Mouse (Mus musculus) spleen, embryonic (tissue): ENCODE results near the gene Srsf7.
"Not testable (repeated sequence)": the region's sequence is repeated elsewhere in the genome, so short reads cannot be mapped to it uniquely, and the experiment has no call there.

Experiments
- CTCF ChIA-PET: fragments of 350-600 bp; sonication (Branson Sonifier 250); formaldehyde crosslinking; loops from one replicate; lab custom pipeline; 2022; lab: Charles Lee

Gene Srsf7

DNA sequence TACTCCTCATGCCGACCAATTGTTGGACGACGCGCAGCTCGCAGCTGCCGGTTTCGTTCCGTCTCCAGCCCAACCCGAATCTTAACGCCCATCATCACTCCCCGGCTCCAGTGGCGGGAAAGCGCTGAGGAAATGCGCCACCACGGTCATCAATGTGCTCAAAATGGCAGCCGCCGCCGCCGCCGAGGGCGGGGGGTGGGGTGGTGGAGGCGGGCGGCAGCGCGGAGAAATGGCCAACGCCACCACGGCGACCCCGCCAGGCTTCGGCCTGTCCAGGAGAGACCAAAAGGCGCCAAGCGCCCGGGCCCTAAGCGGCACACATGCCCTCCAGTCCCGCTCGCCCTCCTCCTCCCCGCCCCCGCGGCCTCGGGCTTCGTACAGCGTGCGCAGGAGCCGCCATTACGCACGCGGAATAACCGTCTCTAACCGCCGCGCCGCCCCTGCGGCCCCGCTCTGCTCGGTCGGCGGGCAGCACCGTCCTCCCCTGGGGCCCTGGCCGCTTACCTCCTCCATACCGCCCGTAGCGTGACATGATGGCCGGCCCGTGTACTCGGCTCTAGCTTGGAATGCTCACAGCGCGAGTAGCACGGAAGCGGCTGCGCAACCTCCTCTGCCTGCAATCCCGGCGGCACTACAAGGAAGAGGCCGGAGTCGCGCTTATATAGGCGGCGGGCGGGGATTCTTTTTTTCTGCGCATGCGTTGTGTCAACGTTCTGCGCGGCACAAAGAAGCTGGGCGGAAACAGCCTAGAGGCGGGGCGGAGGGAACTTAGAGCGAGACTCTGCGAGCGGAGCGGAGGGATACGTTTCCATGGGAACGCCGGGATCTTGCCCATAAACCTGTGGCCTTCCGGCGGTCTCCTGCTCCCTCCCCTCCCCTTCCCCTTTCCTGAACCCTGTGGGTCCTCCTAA is at the start of gene Srsf7, which contains the start of gene Ttc39d:
Gene Srsf7, minus strand, starts transcription at position 637 of the 911 bp plus-strand sequence.
Gene Ttc39d, plus strand, starts transcription at position 790 of the 911 bp plus-strand sequence.
- CTCF ChIA-PET: interaction anchor here (0.7 kb wide), 1 partner anchor 497 kb away, joined by 3 read pairs; no protein-coding TSS in a partner anchor

DNA sequence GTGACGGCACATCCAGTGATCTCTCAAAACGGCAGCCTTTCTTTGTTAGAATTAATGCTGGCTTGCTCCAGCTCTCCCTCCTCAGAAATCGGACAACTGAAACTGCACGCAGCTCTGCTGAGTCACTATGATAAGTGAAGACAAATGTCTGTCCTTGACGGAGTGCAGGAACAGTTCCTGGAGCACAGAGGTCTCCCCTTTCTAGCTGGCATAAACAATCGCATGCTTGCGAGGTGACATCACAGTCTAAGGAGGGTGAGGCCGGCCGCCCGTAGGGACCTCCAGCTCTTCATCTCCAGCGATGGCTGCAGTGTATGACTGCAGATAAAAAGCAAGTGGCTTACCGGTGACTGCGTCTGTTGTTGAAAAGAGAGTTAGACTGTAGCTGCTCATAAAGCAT is 48.1 kb upstream of the Srsf7 start:
- CTCF ChIA-PET: no interaction called here

DNA sequence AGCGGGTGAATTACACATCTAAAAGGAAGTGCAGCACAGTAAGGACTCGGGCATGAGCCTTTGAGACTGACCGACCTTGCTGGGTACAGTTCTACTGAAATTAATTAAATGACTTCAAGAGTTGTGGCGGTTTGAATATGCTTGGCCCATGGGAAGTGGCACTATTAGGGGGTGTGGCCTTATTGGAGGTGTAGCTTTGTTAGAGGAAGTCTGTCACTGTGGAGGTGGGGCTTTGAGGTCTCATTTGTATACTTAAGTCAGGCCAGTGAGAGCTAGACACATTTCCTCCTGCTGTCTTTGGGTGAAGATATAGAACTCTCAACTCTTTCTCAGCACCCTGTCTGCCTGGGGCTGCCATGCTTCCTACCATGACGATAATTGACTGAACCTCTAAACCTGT is 47.3 kb upstream of the Srsf7 start:
- CTCF ChIA-PET: interaction anchor here (0.6 kb wide), 2 partner anchors 10 to 16 kb away, joined by 3 read pairs; no protein-coding TSS in a partner anchor

DNA sequence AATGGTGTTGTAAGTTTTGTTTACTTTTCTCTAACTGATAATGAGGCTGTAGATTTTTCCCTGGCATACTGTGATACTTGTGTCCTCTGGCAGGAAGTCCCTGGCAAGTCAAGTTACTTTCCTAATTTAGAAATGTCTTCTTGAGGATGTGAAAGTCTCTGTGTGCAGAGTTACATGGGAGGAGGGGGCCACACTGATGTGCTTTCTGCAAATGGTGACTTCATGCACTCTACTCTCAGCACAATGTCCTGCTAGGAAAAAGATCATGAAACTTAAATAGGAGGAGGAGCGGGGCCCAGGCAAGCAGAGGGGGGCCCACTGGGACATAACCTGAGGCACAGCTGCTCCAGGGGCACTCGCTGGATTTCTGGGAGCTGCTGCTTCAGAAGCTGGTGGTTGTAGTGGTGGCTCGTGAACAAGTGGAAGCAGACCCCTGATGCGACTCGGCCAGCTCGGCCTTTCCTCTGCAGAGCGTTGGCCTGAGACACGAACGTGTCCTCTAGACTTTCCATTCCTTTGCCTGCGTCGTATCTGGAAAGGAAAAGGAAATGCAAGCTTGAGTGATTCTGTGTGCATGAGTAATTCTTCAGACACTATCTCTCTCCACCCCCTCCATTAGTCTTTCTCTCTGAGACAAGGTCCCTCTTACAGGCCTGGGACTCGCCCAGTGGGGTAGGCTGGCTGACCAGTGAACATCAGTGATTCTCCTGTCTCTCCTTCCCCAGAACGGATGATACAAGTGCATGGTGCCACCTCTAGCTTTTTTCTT is 45.8 kb upstream of the Srsf7 start:
- CTCF ChIA-PET: interaction anchor here (0.7 kb wide), 1 partner anchor 52 kb away, joined by 6 read pairs; no protein-coding TSS in a partner anchor

DNA sequence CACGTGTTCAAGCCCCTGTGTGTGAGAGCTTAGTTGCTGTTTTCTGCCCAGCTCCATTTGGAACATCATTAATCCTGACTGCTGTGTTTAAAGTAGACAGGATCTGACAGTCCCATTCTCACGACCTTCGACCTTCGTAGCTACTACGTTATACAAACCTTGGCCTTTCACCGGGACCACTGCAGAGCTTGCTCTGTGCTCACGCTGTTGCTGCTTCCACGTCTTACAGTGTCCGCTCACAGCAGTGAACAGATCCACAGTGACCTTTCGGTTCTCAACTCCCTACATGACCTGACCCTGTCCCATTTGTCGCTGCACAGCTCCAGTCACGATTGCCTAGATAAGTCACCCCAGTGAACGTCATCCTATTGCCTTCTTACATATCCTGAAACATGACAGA is 36.0 kb upstream of the Srsf7 start:
- CTCF ChIA-PET: no interaction called here

DNA sequence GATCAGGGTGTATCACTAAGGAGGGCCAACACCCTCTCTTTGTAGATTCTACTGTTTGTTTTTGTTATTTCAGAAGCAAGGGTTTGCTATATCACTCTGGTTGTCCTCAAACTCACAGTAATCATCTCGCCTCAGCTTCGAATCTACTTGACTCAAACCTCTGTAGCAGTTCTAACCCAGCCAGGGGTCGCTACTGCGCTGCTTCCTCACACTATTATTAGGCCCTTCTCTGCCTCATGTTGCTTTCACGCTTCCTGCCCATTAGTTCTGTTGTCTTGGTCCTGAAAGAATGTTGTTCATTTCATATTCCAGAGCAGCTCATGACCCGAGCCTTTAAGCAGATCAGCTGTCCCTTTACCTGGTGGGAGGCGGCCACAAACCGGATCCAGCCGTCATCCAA is 34.5 kb upstream of the Srsf7 start:
- CTCF ChIA-PET: no interaction called here

DNA sequence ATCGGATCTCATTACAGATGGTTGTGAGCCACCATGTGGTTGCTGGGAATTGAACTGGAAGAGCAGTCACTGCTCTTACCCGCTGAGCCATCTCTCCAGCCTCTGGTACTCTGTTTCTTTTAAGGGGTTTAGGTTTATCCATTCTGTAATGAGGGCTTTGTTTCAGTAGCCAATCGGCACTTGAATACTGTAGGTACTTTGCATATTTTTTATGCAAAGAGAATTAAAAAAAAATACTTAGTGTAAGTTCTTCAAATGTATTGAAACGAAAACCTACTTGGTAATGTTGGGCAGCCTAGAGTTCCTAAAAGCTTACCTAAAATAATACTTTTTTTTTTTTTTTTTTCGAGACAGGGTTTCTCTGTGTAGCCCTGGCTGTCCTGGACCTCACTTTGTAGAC is 30.4 kb upstream of the Srsf7 start:
- CTCF ChIA-PET: interaction anchor here (0.7 kb wide), 1 partner anchor 14 kb away, joined by 4 read pairs; no protein-coding TSS in a partner anchor

DNA sequence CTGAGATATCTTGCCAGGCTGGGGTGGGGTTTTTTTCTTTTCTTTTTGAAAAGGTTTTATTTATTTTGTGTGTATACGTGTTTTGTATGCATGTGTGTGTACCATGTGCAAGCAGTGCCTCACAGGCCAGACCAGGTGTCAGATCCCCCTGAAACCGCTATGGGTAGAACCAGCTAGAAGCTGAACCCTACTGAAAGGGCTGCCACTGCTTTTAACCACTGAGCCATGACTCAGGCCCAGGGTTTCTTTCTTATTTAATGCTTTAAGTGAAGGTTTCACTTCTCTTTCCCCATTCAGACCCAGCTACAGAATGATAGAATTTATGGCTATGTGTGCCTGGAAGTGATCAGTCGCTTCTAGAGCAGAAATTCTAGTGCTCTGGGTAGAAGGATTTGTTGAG is 29.7 kb upstream of the Srsf7 start:
- CTCF ChIA-PET: interaction anchor here (0.6 to 0.7 kb wide), 2 partner anchors 13 to 97 kb away, joined by 4 to 10 read pairs; no protein-coding TSS in a partner anchor

DNA sequence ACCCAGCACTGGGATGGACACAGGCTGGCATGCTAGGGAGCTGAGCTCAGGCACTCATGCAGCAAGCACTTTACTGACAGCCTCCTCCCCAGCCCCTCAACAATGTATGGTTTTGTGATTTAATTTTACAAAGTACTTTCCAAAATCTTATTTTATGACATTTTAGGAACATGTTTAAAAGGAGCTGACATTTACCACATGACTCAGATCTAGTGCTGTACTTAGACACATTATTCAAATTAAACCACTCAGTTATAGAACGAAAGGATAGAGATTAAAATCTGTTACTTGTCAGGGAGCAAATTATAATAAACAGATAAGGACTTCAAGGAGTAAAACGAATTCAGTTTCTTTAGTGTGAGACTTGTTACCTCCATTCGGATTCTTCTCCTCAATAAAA is 28.4 kb upstream of the Srsf7 start:
- CTCF ChIA-PET: interaction anchor here (0.7 kb wide), 1 partner anchor 40 kb away, joined by 4 read pairs; no protein-coding TSS in a partner anchor

DNA sequence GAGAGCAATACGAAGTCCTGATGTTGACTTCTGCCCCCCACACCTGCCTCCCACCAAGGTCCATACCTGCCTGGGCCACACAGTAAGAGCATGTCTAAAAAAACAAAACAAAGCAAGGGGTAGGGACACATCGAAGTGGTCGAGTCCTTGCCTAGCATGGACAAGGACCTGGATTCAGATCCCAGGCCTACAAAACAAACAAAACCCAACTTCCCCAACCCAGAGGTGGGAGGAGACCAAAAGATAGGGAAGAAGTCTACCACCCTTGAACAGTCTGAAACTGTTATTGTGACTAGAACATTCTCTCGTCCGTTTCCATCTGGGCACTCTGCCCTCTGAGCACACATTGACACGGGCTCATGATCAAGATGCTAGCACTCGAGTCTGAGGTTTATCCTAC is 27.3 kb upstream of the Srsf7 start:
- CTCF ChIA-PET: no interaction called here

DNA sequence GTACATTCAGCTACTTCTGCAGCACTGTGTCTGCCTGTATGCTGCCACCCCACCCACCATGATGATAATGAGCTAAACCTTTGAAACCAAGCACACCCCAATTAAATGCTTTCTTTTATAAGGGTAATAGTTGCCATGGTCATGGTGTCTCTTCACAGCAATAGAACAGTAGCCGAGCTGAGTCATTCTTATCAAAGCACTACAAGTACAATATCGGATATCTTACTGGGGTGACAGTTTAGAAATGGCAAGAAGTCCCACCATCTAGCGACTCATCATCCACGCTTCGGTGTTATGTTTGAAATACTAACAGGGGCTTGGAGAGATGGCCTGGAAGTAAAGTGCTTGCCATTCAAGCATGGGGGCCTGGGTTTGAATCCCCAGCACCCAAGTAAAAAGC is 26.7 kb upstream of the Srsf7 start:
- CTCF ChIA-PET: interaction anchor here (0.6 kb wide), 1 partner anchor 42 kb away, joined by 6 read pairs; no protein-coding TSS in a partner anchor

DNA sequence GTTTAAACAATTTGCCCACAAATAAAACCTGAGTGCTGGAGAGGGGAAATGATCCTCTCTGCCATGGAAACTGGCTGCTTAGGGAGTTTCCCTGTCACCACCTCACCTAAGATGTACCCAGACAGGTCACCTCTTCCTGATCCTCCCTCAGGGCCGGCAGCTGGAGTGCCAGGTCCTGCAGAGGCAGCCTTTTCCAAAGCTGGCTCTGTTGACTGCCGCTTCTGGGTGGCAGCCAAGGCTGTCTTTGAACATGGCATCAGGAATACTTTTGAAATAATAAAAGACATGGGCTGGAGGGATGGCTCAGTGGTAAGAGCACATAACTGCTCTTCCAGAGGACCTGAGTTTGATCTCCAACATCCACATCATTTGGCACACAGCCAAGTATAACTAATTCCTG is 22.3 kb upstream of the Srsf7 start:
- CTCF ChIA-PET: no interaction called here

DNA sequence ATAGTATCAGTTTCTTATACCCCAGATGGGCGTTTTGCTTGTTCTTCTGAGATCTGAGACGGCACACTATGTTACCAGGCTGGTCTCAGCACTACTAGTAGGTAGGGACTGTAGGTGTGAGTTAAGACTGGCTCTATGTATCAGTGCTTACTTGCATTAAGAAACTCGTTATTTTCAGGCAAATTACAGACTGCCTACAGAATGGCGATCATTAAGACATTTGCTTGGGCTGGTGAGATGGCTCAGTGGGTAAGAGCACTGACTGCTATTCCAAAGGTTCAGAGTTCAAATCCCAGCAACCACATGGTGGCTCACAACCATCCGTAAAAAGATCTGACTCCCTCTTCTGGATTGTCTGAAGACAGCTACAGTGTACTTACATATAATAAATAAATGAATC is 18.0 kb upstream of the Srsf7 start:
- CTCF ChIA-PET: not testable (repeated sequence)

DNA sequence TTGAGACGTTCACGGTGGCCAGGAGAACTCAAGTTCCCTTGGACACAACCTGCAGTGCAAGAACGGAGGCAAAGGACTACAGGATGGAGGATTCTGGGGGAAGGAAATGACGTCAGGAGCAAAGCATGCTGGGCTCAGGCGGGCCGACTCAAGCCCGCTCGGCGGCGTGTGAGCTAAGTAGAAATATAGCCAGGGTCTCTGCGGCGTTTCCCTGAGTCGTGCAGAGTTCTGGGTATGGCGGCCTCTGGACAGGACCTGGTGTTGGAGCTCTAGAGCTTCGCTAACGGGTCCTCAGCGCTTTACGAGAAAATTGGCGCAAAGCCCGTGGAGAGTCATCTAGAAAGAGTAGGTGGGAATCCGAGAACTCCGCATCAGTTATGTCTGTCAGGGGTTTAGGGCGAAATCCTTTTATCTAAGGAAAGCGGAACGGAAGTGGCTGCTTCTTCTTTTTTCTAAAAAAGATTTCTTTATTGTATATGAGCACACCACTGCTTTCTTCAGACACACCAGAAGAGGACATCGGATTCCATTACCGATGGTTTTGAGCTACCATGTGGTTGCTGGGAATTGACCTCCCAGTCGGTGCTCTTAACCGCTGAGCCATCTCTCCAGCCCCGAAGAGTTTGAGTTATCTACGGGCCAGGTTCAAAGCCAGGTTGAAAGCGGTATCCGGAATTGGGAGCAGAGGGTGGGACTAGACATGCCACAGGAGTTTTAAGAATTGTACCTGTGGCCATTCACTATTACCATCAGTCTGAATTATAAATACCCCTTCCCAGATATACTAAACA is 17.4 kb upstream of the Srsf7 start, which contains the start of gene Gemin6:
Gene Gemin6, plus strand, starts transcription at position 116 of the 791 bp plus-strand sequence.
- CTCF ChIA-PET: interaction anchor here (0.7 kb wide), 1 partner anchor 1382 kb away, joined by 15 read pairs; no protein-coding TSS in a partner anchor

DNA sequence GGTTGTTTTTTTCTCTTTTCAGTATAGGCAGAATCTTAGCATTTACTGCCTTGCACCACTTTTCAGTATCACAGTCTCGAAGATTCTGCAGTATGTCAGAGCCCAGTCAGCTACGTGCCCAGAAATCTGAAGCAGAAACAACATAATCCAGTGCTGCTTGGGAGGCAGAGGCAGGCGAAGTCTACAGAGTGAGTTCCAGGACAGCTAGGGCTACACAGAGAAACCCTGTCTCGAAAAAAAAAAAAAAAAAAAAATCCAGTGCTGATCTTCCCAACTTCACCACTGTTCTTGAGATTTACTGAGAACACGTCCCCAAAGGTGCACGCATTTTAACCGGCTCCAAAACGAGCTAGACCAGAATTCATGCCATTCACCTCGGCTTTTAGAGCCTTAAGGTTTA is 16.7 kb upstream of the Srsf7 start:
- CTCF ChIA-PET: interaction anchor here (0.5 to 0.9 kb wide), 5 partner anchors 13 to 1383 kb away, joined by 3 to 15 read pairs (median 5); no protein-coding TSS in a partner anchor

DNA sequence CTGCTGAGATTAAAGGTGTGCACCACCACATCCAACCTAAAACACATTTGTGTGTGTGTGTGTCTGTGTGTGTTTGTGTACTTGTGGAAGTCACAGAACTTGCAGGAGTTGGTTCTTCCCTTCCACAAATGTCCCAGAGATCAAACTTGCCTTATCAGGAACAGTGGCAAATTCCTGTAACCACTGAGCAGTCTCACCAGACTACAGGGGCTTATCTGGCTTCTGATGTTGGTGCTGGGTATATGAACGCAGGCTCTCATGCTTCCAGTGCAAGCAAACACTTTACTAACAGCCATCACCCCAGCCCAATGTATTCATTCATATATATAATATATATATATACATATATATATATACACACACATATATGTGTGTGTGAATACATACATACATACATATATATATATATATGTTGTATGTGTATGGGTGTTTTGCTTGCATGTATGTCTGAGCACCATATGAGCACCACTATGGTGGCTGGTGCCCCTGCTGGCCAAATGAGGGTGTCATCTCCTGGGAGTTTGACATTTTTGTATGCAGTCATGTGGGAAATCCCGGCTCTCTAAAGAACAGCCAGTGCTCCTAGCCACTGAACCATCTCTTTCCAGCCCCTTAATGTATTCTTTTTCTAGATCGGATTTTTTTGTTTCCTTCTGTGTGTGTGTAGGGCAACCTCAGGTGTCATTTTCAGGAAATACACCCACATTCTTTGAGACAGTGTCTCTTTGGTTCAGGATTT is 15.0 kb upstream of the Srsf7 start:
- CTCF ChIA-PET: interaction anchor here (0.6 kb wide), 2 partner anchors 250 to 341 kb away, joined by 5 to 10 read pairs; no protein-coding TSS in a partner anchor

DNA sequence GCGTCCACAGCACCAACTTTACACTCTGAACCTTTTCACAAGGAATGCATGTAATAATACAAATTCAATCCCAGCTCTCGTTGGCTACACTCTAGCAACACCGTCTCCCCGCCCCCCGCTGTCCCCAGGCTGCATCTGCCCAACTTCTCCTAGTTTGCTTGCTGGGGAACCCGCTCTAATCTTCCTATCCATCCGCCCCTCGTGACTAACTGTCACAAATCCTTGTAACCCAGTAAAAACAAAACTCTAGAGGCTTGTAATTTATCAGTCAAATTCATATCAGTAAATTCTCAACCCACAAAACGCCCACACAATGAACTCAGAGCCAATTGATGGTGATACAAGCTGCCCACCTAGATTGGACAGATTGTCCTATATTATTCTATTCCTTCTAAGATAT is 14.1 kb upstream of the Srsf7 start:
- CTCF ChIA-PET: no interaction called here

DNA sequence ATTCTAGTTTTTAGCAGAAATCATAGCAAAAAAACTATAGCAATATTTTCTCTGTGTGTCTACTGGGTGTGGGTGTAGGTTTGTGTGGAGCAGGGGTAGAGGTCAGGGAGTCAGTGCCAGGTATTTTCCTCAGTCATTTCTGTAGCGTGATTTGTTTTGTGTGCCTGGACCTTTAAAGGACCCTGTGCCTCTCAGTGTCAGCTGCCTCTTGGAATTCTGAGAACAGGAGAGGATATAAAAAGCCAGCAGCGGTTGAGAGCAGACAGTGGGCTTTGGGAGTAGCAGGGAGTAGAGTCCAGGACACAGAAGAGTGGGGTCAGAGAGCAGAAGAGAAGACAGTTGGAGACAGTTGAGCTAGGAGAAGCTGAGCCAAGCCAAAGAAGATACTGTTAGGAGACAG is 13.0 kb upstream of the Srsf7 start:
- CTCF ChIA-PET: no interaction called here

DNA sequence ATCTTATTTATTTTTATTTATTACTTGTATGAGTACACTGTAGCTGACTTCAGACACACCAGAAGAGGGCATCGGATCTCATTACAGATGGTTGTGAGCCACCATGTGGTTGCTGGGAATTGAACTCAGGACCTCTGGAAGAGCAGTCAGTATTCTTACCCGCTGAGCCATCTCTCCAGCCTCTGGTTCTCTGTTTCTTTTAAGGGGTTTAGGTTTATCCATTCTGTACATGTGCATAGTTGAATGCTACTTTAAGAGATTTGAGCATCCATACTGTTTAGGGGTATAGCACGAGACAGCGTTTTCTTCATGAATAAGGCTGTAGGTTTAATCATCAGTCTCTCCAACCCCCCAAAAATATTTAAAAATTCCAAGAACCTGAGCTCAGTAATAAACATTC is 6.9 kb upstream of the Srsf7 start:
- CTCF ChIA-PET: not testable (repeated sequence)

DNA sequence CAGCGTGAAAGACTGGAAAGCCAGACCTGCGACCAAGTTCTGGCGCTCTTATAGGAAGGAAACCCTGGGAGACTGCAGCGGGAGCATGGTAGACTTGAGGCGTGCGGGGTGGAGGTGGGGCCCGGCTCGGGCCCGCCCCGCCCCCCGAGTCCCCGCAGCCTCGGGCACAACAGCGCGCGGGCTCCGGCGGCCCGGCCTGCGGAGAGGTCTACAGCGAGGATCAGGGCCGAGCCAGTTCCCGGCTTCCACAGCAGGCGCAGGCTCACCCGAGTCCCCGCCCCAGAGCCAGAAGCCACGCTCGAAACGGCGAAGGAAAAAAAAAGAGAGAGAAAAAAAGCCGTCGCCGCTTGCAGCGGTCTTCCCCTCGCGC is 821 bp downstream of the Srsf7 start:
- CTCF ChIA-PET: no interaction called here
